Mouse (Mus musculus): ENCODE results near the gene Gart.

Gart gene

DNA sequence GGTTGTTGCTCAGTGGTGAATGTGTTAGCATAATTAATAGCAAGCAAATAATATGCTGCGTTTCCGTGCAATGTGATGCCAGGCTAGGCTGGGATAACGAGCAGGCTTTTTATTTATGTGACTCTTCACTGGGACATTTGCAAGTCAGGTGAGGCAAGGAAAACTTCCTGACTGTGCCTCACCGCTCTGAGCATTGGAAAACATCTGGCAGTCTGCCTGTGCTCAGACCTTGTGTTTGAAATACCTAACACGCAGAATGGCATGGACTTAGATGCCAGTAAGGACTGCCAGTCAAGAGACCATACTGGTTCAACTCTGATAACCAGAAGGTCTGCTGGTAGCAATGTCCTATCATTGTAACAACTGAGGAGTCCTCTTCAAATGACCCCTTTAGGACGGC lies 41.6 kb downstream of the Gart start:
- no peak for DNase-seq

DNA sequence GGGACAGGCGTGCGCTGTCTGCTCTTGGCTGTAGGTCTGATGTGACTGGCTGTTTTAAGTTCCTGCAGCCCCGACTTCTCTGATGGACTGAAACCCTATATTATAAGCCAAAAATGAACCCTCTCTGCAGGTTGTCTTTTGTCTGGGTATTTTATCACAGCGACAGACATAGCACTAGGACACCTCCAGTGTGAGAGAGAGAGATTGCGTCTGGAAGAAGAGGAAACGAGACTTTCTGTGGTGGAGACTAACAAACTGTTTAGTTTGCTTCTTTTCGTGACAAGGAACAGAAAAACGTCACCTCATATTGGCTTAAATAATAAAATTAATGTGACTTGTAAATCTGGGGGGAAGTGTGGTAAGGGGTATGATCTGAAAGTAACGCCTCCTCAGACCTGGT lies 45.1 kb downstream of the Gart start:
- DNase-seq = no peak

DNA sequence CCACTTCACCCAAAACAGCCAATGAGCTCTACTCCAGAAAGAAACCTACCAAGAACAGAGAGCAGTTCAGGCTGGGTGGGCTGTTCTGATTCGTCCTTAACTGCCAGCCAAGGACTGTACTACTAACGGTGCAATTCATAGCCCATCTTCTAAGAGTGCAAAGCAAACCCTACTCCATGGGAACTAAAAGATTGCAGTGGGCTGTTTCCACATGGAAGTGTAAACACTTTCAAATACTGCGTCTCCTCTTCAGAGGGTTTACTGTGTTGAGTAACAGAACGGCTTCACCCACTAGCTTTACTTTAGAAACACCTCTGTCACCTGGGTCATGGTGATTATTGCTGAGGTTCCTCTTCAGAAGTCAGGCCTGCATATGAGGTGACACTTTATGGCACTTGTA lies 45.7 kb downstream of the Gart start:
- no peak for DNase-seq

DNA sequence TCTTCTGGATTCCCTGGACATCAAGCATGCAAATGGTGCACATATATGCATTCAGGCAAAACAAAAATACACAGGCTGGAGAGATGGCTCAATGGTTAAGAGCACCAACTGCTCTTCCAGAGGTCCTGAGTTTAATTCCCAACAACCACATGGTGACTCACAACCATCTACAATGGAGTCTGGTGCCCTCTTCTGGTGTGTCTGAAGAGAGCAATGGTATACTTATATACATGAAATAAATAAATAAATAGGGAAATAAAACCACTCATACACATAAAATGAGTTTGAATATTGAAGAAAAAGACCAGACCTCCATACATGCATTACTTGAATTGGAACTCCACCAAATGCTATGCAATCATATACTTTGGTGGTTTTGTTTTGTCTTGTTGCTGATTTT lies 47.5 kb downstream of the Gart start:
- DNase-seq = no peak

DNA sequence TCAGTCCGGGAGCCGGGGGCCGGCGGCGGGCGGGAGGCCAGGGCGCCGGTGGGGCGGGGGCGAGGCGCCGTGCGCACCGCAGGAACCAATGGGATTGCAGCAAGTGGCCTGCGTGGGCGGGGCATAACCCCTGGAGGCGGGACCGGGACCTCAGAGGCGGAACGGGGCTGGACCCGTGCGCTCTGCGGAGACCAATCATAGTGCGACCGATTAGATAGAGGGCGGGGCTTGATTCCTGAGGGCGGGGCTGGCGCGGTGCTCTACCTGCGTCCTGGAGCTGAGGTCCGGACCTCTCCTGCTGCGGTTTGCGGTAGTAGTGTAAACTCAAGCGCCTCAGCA lies 49.1 kb downstream of the Gart start, which contains the start of gene Tmem50b:
TSS of gene Tmem50b (minus strand) at position 129 of the 339 bp plus-strand sequence.
- DNase-seq = peak; percentile 99

DNA sequence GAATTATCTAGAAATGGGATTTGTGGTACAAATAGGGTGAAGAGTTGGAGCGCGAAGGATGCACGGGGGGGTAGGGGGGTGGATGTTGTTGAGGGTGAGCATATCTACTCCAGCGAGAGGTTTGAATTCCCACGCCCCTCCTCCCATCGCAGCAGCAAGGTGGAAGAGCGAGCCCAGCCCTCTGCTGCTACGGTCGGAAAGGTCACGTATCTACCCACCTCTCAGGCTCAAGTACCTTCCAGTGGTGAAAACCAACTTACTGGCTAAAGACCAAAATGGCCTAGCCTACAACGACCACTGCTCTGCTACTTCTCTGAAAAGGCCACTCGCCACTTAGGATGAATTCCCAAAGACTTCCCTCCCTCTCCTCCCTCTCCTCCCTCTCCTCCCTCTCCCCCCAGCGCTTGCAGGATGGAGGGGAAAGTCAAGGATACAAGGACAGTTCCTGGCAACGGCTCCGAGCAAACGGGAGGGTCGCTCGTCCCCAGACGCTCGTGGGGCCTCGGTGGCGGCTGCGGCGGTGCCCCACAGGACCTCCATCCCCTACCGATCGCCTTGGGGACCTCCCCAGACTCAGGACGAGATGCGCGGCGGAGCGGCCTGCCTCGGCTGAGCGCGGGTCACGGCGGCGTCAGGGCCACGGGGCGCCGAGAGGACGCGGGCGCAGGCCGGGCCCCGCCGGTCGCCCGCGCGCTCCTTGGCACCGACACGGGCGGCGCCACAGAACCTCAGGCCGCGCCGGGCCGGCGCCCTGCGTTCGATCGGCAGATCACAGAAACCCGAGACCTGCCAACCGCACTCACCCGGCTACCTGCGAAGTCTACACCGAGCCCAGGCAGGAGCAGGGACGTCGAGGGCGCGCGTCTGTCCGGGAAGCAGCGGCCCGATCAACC lies 49.7 kb downstream of the Gart start:
- DNase-seq = peak; percentile 56

DNA sequence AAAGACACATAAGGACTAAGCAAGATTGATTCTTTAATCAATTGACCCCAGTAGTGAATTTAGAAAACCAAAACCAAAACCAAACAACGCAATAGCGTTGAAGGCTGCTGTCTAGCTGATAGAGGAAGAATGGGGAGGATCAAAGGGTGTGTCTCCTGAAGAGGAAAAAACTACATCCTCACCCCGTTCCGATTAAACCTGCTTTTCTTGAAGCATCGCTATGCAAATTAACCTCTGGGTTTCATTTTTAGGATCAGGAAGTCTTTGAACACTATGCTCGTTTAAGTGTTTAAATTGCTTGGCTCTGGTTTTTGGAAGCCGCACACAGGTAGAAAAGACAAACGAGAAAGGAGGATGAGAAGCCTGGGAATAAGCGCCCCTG lies 50.4 kb downstream of the Gart start:
- DNase-seq = no peak

DNA sequence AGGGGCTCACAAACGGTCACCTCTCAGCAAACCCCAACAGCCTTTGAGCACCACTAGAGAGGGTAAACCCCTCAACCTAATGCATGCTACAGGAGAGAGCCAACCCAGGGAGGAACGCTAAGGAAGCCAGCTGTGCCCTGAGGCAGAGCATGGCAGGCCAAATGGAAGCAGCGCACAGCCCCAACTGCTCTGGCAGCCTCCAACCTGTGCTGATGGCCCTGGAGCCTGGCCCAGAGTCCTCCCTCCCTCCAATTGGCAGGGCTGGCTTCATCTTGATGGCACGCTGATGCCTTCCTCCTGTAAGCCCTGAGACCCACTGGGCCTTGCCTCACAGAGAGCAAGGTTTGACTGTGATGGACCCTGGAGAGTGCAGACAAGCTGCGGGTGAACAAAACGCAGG lies 51.7 kb downstream of the Gart start:
- DNase-seq = no peak

DNA sequence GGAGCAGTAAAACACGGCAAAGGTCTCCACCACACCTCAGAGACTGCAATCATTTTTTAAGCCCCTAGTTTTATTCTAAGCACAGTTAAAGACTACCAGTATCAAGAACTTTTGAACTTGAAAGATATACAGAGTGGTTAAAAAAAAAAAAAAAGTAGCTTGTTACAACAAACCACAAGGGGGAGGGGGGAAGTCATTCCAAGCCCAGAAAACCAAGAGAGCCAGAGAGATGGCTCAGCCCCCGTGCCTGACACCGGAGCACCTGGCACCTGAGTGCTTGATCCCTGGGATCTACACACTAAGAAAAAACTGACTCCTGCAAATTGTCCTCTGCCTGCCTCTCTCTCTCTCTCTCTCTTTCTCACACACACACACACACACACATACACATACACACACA lies 53.5 kb downstream of the Gart start:
- DNase-seq = no peak

DNA sequence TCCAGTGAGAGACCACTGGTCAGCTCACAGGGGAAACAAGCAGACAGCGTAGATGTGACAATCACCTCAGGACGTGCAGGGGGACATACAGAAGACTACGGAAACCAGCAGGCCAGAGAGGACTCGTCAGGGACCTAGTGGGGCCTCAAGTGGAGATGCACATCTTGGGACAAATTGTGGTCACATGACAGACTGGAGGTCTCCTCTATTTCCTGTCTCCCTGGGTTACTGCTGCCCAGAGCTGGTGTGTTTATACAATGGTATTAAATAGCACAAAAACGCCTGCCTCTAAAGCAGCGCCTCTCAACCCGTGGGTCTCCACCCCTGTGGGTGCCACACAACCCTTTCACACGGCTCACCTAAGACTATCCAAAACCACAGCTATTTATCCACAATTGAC lies 54.6 kb downstream of the Gart start:
- peak; percentile 48 for DNase-seq

DNA sequence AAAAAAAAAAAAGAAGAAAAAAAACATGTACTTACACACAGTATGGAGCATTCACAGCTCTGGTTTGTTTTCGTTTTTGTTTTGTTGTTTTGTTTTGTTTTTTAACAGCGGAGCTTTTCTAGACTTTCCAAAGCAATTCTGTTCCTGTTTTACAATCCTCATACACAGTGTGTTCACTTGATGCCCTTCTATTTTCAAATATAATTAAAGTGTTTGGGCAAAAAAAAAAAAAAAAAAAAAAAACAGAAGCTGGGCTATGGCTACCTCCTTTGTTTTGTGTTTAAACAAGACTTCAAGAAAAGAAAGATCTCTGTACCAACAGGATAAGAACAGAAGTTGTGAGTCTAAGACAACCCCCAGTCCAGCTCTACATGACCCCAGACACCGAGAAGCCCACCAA lies 58.0 kb downstream of the Gart start:
- DNase-seq = no peak

DNA sequence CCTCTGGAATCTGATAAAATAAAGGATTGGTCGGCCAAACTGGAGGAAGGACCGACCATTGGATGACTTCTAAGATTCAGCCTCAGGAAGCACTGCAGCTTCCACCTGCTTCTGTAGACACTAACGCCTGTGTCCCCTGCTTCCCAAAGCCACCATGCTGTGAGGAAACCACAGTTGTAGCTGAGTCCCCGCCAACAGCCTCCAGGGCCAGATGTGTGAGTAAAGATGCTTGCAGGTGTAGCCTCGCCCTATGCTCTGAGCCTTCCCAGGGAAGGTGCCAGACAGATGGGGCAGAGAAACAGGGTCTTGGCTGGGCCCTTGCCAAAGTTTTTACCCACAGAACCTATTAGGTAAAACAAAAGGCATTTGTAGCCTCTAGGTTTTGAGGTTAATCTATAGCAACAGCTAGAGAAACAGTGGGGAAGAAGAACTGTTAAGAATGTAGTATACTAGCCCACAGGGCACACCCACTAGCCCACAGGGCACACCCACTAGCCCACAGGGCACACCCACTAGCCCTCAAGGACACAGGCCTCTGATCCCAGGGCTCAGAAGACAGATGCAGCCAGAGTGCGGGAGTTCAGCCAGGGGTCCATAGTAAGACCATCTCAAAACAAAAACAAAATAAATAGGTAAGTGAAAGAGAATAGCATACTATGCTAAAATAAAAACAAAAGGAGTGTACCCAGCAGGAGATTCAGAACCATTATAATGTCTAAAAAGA lies 58.9 kb downstream of the Gart start:
- DNase-seq = no peak

DNA sequence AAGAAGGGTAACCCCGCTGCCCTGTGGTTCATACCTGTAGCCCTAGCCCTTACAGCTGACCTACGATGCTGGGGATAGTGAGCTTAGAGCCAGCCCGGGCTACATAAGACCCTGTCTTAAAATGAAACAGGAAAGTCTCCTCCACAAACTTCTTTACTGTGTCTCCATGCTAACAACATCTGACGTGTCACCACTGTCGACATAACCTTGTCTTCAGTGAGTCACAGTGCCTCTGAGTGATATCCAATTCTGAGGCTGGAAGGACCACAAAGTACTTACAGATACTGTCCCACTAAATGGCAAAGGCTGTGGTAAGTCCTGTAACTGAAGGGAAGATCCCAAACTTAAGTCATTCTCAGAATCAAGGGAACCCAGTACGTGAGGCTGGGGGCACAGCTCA lies 60.5 kb downstream of the Gart start:
- DNase-seq = no peak

DNA sequence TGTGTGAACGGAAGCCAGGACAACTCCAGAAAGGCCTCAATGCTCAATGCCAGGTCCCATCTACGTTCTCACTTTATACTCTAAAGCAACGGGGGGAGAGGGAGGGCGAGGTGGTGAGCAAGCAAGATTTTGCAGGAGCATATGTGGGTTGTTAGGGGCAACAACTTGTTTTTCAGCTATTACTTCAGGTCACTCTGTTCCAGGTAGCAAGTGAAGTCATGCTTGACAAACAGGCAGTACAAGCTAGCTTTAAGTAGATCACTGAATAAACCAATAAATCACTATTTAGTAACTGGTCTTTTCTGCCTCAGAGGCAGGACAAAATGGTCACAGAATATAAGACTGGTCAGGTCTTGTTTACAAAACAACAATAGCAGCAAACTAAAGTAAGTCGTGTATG lies 61.1 kb downstream of the Gart start:
- DNase-seq = no peak

DNA sequence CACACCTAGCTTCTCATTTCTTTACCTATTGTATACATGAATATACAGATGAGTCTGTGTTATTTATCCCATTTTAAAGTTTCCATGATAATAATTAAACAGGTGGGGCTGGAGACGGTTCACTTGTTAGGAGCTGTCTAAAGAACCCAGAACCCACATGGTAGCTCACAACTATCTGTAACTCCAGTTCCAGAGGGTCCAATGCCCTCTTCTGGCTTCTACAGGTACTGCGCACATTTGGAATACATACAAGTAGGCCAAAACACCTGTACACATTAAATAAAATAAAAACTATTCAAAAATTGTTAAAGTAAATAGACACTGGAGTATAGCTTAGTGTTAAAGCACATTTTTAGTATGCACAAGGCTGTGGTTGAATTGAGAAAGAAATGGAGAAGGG lies 64.4 kb downstream of the Gart start:
- peak; percentile 59 for DNase-seq

DNA sequence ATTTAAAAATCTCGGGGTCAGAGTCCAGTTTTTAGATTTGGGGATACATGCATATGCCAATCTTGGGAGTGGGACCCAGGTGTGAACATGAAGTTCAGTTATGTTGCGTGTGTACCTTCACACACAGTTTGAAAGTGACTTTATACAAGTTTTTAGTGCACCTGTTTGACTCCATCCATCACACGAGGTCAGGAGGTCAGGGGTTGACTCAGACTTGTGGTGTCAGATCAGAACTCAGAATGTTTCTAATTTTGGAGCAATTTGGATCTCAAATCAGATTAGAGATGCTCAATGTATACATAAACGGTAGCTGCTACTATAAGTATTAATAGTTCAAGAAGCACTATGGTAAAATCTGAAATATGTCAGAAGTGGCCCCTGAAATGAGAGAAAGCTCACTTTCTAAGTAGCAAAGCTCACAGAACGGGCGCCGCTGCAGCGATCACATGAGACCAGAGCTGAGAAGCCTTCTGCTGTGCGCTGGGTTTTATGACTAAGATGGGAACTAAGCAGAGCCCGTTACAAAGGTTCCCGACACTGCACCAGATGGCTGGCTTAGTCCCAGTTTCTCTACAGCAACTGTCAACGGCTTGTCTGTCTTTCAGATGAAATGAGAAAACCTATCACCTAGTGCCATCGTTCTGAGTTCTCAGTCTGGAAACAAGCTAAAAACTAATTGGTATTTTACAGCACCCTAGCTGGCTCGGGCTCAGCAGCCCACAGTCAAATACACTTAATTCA lies 67.6 kb downstream of the Gart start:
- DNase-seq = no peak

DNA sequence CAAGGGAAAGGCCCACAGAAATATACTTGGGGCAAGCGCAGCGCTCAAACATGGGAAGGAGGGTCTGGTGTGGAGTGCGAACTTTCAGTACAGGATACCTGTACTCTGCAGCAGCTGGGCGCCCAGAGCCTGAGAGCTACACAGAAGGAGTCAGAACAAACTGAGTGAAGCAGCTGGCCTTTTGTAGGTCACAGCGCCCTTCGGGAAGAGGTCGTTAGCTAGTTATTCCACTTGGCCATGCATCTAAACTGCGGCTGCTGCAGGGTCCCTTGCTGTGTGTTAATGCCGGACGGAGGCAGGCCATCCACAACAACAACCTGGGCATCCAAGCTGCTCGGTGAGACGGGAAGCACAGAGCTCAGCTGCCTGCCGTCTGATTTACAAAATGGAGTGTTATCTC lies 71.6 kb downstream of the Gart start:
- DNase-seq = no peak

Data from lung, postnatal 10 days (tissue).